Mouse (Mus musculus): ENCODE measurements at regions not wholly inside any gene's neighbourhood (a gene's known extent, or its start where the extent isn't known, plus 50 kb on each side); places are given as distances from the start of the nearest gene placed in this dataset.

DNA sequence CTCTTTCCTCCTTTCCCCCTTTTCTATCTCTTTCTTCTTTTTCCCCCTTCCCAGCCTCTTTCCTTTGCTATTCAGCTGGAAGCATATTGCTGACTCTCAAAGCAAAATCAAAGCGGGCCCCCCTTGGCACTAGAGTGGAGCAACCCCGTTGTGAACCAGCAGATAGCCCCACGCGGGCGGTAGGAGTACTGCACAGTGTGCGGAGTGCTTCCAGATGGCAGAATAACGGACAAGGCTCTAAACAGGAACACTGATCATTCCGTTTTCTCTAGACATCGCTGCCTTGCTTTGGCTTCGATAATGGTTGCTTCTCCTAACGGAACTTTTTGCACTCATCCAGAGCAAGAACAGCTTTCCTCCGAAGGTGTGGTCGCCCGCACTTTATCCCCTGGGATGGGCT is 193.0 kb downstream of the En1 start:
- no peak overlapping the region for H3K9ac ChIP-seq (ENCODE audit: low read length)
- TF ChIP-seq CTCF (IDR thresholded peaks at IDR 0.05; ENCODE audit: low read depth), result no peak
- DNase-seq (ENCODE audit: low spot score) (no peak), ATAC-seq (ENCODE audit: low FRiP score, low TSS enrichment) (no peak)
- no peak overlapping the region for H3K4me3 ChIP-seq (ENCODE audit: low read depth, low read length)
- 74% methylated on average over 14 of the region's 14 CpGs for WGBS
- H3K4me1 ChIP-seq (replicated peaks; ENCODE audit: control insufficient read depth, insufficient read depth), result no peaks in the 10 kb centered on the region
- H3K36me3 ChIP-seq (ENCODE audit: control insufficient read depth, insufficient read depth, low read length), result no peaks in the 10 kb centered on the region
- no peaks in the 10 kb centered on the region for H3K9me3 ChIP-seq (ENCODE audit: control insufficient read depth, low read length)
- no peak overlapping the region for H3K4me2 ChIP-seq (replicated peaks; ENCODE audit: low read depth)
- no peak overlapping the region for H3K27ac ChIP-seq (replicated peaks)
- H3K27me3 ChIP-seq (ENCODE audit: control insufficient read depth, insufficient read depth, low read length), result no peaks in the 10 kb centered on the region

DNA sequence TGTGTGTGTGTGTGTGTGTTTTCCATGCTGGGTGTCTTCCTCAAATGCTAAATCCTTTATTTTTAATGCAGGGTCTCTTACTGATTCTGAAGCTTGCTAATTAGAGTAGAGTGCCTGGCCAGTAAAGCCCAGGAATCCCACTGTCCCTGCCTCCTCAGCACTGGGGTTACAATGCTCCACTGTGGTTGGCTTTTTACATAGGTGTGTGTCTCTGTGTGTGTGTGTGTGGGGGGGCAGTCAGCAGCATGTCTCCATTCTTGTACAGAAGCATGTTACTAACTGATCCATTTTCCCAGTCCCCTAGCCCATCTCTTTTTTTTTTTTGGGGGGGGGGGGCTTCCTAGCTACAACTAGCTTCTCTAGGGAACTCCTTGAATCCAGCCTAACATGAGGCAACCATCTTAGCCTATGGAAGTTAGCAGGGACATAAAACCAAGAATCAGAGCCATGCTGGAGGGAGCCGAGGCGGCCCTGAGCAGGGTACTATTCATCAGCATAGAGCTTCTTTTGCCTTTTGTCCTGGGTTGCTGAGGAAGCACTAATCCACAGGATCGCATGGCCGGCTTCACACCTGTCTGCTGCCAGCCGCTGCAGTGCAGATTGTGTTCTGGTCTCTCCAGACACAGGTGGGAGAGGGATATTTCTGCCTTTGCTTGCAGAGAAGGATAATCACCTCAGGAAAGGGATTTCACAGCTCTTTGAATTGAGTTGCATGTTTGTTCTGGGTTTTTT is 199.2 kb downstream of the En1 start:
- Histone ChIP-seq H3K4me1 (replicated peaks; ENCODE audit: control insufficient read depth, insufficient read depth) (no peaks in the 10 kb centered on the region), H3K27ac (replicated peaks) (no peak overlapping the region), H3K27me3 (ENCODE audit: control insufficient read depth, insufficient read depth, low read length) (no peaks in the 10 kb centered on the region), H3K9me3 (ENCODE audit: control insufficient read depth, low read length) (no peaks in the 10 kb centered on the region), H3K9ac (ENCODE audit: low read length) (no peak overlapping the region), H3K4me3 (ENCODE audit: low read depth, low read length) (no peak overlapping the region), H3K4me2 (replicated peaks; ENCODE audit: low read depth) (no peak overlapping the region), H3K36me3 (ENCODE audit: control insufficient read depth, insufficient read depth, low read length) (no peaks in the 10 kb centered on the region)
- TF ChIP-seq CTCF (IDR thresholded peaks at IDR 0.05; ENCODE audit: low read depth) (no peak), EP300 (optimal IDR thresholded peaks at IDR 0.05) (no peak)
- ATAC-seq (ENCODE audit: low FRiP score, low TSS enrichment), result no peak
- no peak for DNase-seq (ENCODE audit: low spot score)
- WGBS, result 28% methylated on average over 5 of the region's 5 CpGs

DNA sequence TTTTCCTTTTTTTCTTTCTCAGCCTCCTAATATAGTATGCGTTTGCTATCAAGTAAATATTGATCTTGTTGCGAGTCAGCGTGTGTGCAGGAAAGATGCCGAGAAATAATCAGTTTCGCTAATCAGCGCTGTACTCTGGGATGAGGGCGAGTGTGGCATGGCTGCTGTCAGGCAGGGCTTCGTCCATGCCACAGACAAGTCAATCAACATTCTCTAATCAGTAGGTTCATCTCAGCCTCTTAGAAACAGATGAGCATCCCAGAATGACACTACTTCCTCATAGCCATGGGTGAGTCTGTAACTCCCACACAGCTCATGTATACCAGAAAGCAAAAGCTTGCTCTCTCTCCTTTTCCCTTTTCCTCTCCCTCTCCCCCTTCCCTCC is 199.8 kb downstream of the En1 start:
- Histone ChIP-seq H3K27me3 (ENCODE audit: control insufficient read depth, insufficient read depth, low read length) (no peaks in the 10 kb centered on the region), H3K4me2 (replicated peaks; ENCODE audit: low read depth) (no peak overlapping the region), H3K36me3 (ENCODE audit: control insufficient read depth, insufficient read depth, low read length) (no peaks in the 10 kb centered on the region), H3K9ac (ENCODE audit: low read length) (no peak overlapping the region), H3K4me1 (replicated peaks; ENCODE audit: control insufficient read depth, insufficient read depth) (no peaks in the 10 kb centered on the region), H3K27ac (replicated peaks) (no peak overlapping the region), H3K9me3 (ENCODE audit: control insufficient read depth, low read length) (no peaks in the 10 kb centered on the region), H3K4me3 (ENCODE audit: low read depth, low read length) (no peak overlapping the region)
- 42% methylated on average over 8 of the region's 8 CpGs for WGBS
- no peak for DNase-seq (ENCODE audit: low spot score)
- TF ChIP-seq EP300 (optimal IDR thresholded peaks at IDR 0.05) (no peak), CTCF (IDR thresholded peaks at IDR 0.05; ENCODE audit: low read depth) (no peak)
- ATAC-seq (ENCODE audit: low FRiP score, low TSS enrichment), result no peak

DNA sequence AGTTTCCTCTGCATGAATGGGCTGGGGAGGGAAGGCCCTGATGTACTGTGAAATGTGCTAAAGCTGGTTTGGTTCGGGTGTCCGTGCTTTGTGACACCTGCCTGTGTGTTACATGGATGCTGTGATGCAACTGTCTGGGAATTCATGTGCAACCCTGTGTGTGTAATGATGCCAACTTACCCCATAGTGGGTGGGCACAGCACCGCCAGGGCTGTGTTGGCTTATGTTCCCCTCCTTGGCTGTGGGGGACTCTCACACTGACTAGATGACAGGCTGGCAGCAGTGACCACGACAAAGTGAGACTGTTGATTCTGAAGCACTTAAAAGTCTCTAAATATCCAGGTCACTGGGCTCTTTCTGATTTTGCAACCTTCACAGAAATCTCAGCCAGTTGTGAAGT is 212.2 kb downstream of the En1 start:
- H3K4me3 ChIP-seq (ENCODE audit: low read depth, low read length), result no peak overlapping the region
- H3K9ac ChIP-seq (ENCODE audit: low read length), result no peak overlapping the region
- no peak overlapping the region for H3K4me2 ChIP-seq (replicated peaks; ENCODE audit: low read depth)
- H3K27ac ChIP-seq (replicated peaks), result no peak overlapping the region
- no peaks in the 10 kb centered on the region for H3K9me3 ChIP-seq (ENCODE audit: control insufficient read depth, low read length)
- DNase-seq (ENCODE audit: low spot score), result no peak
- no peaks in the 10 kb centered on the region for H3K27me3 ChIP-seq (ENCODE audit: control insufficient read depth, insufficient read depth, low read length)
- H3K4me1 ChIP-seq (replicated peaks; ENCODE audit: control insufficient read depth, insufficient read depth), result no peaks in the 10 kb centered on the region
- H3K36me3 ChIP-seq (ENCODE audit: control insufficient read depth, insufficient read depth, low read length), result no peaks in the 10 kb centered on the region
- ATAC-seq (ENCODE audit: low FRiP score, low TSS enrichment), result no peak
- WGBS, result 74% methylated on average over 4 of the region's 4 CpGs
- no peak for TF ChIP-seq CTCF (IDR thresholded peaks at IDR 0.05; ENCODE audit: low read depth)
- no peak for TF ChIP-seq EP300 (optimal IDR thresholded peaks at IDR 0.05)

GRCm38 (mm10) chr1:120816237-120816820 is 214.1 kb downstream of the En1 start:
- H3K4me2 ChIP-seq (replicated peaks; ENCODE audit: low read depth), result no peak overlapping the region
- no peak for DNase-seq (ENCODE audit: low spot score)
- H3K27ac ChIP-seq (replicated peaks), result no peak overlapping the region
- no peak overlapping the region for H3K9ac ChIP-seq (ENCODE audit: low read length)
- no peaks in the 10 kb centered on the region for H3K36me3 ChIP-seq (ENCODE audit: control insufficient read depth, insufficient read depth, low read length)
- WGBS, result 47% methylated on average over 5 of the region's 5 CpGs
- no peaks in the 10 kb centered on the region for H3K9me3 ChIP-seq (ENCODE audit: control insufficient read depth, low read length)
- no peak overlapping the region for H3K4me3 ChIP-seq (ENCODE audit: low read depth, low read length)
- no peaks in the 10 kb centered on the region for H3K4me1 ChIP-seq (replicated peaks; ENCODE audit: control insufficient read depth, insufficient read depth)
- TF ChIP-seq EP300 (optimal IDR thresholded peaks at IDR 0.05) (no peak), CTCF (IDR thresholded peaks at IDR 0.05; ENCODE audit: low read depth) (no peak)
- no peak for ATAC-seq (ENCODE audit: low FRiP score, low TSS enrichment)
- H3K27me3 ChIP-seq (ENCODE audit: control insufficient read depth, insufficient read depth, low read length), result no peaks in the 10 kb centered on the region

- H3K4me3 ChIP-seq (ENCODE audit: low read depth, low read length), result no peak overlapping the region
- no peak overlapping the region for H3K4me2 ChIP-seq (replicated peaks; ENCODE audit: low read depth)
- H3K4me1 ChIP-seq (replicated peaks; ENCODE audit: control insufficient read depth, insufficient read depth), result no peaks in the 10 kb centered on the region
- no peak overlapping the region for H3K9ac ChIP-seq (ENCODE audit: low read length)
- no peak overlapping the region for H3K27ac ChIP-seq (replicated peaks)
- no peaks in the 10 kb centered on the region for H3K27me3 ChIP-seq (ENCODE audit: control insufficient read depth, insufficient read depth, low read length)
- TF ChIP-seq EP300 (optimal IDR thresholded peaks at IDR 0.05) (no peak), CTCF (IDR thresholded peaks at IDR 0.05; ENCODE audit: low read depth) (no peak)
- H3K9me3 ChIP-seq (ENCODE audit: control insufficient read depth, low read length), result no peaks in the 10 kb centered on the region
- no peaks in the 10 kb centered on the region for H3K36me3 ChIP-seq (ENCODE audit: control insufficient read depth, insufficient read depth, low read length)
- ATAC-seq (ENCODE audit: low FRiP score, low TSS enrichment) (no peak), DNase-seq (ENCODE audit: low spot score) (no peak)
- WGBS, result 30% methylated on average over 1 of the region's 1 CpGs
These were observed 215.3 kb downstream of the En1 start for GRCm38 (mm10) chr1:120817563-120817962.

Measured in stomach, postnatal 0 days (tissue).